Mouse (Mus musculus) adrenal gland, postnatal 25 days (tissue): ENCODE measurements around the gene Akt2. TPM values are rescaled to one million over a fixed set of nuclear protein-coding genes. Genes with fewer than 3 reads are reported as not detected.
A peak's percentile ranks its signal among the peaks of the same experiment; 100 is the strongest.

ENCODE experiments used
- DNase-seq: peaks from one replicate; pipeline ENCODE4 v3.0.0; 2021; ENCODE audit warnings: mixed read lengths
- total RNA-seq: library from RNA; stranded (reverse); gene quantifications from 2 replicates; pipeline ENCODE4 v1.2.3, GENCODE M21; 2021

Gene Akt2
- total RNA-seq, 1 experiment from 2014 or later, result 209 TPM

GRCm38 (mm10) chr7:27587741-27588140 lies 3.6 kb upstream of the Akt2 start:
- DNase-seq, result no peak

GRCm38 (mm10) chr7:27590088-27590487 lies 1.3 kb upstream of the Akt2 start:
- DNase-seq, result no peak

- no peak for DNase-seq
These were observed 662 bp upstream of the Akt2 start for GRCm38 (mm10) chr7:27590566-27591213.

DNA sequence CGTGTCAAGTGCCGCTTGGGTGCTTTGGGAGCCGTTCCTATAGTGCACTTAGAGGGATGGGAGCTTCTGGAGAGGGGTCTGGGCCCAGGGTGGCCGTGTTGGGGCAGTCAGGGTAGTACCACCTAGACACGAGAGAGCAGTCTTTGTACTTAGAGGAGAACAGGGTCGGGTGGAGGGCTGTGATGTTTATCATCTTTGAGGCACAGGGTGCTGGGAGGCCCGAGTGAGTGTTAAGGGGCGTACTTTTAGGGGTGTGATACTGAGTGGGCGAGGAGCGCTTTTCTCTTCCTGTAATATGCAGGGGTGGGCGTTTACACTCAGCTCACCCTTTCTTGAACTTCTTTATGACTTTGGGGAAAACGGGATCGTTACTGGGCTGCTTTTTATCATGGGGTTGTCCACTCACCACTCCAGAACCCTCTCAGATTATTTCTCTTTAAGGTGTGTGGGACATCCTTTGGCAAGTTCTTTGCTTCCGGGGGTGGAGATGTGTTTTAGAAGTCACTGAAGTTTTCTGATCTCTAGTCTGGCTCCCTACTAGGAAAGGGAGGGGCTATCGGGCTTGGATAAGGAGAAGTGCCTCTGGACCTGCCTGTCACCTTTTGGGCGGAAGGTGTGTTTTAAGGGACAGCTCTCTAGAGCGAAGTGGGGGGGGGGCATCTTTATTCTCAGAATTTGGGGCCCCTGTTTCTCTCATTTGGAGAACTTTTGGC lies 1.0 kb downstream of the Akt2 start:
- DNase-seq, result no peak

- no peak for DNase-seq
These were observed 1.7 kb downstream of the Akt2 start for GRCm38 (mm10) chr7:27592934-27593645.

- DNase-seq, result no peak
These were observed 5.5 kb downstream of the Akt2 start for GRCm38 (mm10) chr7:27596586-27597503.

GRCm38 (mm10) chr7:27598053-27598452 lies 6.7 kb downstream of the Akt2 start:
- no peak for DNase-seq

DNA sequence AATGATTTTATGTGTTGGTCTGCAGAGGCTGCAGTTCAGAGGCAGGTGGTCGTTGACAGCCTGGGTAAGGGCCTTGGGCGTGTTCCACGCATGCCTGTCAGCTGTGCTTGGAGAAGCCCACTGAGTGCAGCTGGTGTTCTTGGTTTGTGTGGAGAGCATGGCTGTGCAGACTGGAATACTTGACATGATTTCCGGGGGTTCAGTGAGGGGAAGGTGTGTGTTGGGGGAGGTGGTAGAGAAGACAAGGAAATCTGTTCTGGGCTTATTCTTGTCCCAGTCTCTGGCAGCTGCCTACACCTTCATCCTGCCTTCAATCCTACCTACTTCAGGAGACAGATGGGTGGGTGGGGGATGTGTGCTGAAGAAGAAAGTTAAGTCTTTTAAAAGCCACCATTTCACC lies 10.3 kb downstream of the Akt2 start:
- DNase-seq, result no peak

DNA sequence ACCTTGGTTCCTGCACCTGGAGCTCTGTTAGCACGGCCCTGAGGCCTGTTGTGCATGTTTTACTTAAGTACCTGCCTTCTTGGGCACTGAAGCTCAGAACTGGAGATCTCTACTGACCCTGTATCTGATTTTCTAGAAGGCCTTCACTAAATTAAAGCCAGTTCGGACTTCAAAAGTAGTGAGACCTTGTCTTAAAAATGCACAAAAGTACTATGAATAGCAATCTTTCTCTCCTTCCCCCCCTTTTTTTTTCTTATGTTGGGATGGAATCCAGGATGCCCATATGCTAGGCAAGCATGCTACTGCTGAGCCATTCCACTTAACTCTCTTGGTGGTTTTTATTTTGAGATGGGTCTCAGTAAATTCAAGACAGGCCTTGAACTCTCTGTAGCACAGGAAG lies 10.8 kb downstream of the Akt2 start:
- no peak for DNase-seq

DNA sequence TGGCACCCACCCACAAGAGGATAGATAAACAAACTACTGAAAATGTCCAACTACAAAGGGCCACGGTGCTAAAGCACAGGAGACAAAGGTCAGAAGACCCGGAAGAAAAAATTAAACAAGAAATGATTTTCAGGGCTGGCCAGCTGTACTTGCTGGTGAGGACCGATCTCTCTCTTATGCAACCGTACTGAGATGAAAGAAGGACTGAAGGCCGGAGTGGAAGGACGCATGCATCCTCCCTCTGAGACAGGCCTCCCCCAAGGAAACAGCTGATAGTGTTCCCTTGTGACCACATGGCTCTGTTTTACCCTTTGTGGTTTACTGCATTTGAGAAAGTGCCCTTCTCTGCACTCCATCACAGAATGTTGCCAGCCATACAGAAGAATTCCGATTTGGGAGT lies 11.5 kb downstream of the Akt2 start:
- DNase-seq, result no peak

- DNase-seq, result no peak
These were observed 13.5 kb downstream of the Akt2 start for GRCm38 (mm10) chr7:27604661-27605348.

GRCm38 (mm10) chr7:27605499-27606285 lies 14.3 kb downstream of the Akt2 start:
- DNase-seq, result peak; percentile 72

DNA sequence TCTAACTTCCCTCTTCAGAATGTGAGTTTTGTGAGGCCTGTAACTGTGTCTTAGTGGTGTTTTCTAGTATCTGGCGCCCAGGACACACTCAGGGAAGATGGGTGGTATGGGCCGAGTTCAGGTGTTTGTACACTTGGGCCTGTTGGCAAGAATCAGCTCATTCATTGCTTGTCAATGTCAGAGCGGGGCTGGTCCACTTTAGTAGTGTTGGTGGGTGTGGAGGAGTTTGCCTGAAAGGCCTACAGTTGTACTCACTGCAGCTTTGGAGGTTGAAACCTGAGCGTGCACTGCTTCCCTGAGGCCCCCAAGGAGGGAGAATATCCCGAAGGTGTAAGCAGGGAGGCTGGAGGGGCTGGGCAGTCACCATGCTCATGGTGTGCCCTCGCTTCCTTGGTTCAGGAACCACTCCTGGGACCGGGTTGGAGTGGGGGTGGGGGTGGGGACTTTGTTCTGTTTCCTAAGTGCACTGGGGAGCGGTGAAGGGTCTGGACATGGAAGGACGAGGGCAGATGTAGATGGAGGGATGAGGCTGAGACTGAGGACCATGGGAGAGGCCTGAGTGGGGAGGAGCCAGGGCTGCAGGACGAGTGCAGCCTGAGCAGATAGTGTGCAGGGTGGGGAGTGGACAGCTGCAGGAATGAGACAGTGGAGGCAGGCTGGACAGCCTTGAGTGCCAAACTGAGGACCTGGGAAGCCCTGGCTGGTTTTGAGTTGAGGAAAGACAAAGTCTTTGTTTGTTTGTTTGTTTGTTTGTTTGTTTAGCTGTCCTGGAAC lies 15.3 kb downstream of the Akt2 start:
- no peak for DNase-seq

- DNase-seq, result peak; percentile 78
These were observed 16.2 kb downstream of the Akt2 start for GRCm38 (mm10) chr7:27607580-27607979.

DNA sequence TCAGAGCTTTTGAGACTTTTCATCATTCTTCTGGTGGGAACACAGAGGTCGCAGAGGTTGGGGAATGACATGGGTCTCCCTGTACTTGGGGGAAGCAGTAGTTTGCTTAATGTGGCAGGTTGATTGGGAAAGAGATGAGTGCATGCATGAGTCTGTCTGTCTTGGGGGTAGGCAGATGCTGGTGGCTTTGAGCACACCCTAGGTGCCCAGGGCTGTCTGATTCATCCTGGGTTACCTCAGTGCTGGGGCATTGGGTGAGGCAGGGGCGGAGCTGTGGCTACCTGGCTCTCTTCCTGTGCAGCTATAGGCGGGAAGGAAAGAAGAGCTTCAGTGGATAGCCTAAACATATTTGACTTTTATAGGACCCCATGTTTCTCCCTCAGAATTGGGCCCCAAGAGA lies 16.8 kb downstream of the Akt2 start:
- DNase-seq, result no peak

DNA sequence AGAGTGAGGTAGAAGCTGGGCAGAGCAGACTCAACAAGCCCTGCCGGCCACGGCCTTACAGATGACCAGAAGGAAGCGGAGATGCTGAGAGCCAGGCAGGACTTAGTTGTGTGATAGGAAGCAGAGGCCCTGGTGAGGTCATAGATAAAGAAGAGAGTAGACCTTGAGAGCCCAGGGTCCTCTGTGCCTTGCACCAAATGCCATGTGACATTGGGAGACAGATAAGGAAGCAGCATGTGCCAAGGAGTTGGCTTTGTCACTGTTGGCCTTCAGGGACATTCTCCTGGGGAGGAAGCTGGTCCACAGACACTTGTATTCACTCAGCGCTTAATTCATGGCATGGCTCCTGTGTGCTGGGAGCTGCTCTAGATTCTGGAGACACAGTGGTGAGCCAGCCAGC lies 17.9 kb downstream of the Akt2 start:
- DNase-seq, result no peak

- no peak for DNase-seq
These were observed 18.3 kb downstream of the Akt2 start for GRCm38 (mm10) chr7:27609688-27610087.

GRCm38 (mm10) chr7:27610370-27610769 lies 19.0 kb downstream of the Akt2 start:
- DNase-seq, result no peak

GRCm38 (mm10) chr7:27610871-27611270 lies 19.5 kb downstream of the Akt2 start:
- DNase-seq, result no peak

- no peak for DNase-seq
These were observed 21.6 kb downstream of the Akt2 start for GRCm38 (mm10) chr7:27612940-27613339.
